Mouse (Mus musculus) stomach, embryonic 14.5 days (tissue): ENCODE data around the gene Fbrsl1. TPM values are rescaled to one million over a fixed set of nuclear protein-coding genes. Genes with fewer than 3 reads are reported as not detected.

Experiments used
- ATAC-seq: fragments of 200-750 bp; cut with Nextera tagmentation; 2 replicates; pipeline ENCODE4 v1.8.0; 2017; ENCODE audit warnings: low read depth, moderate TSS enrichment; ENCODE audit not compliant: insufficient number of reproducible peaks, insufficient read depth, low FRiP score
- H3K27ac ChIP-seq: fragments of 300-500 bp; sonication (generic); 2 replicates; pipeline ENCODE4 v1.5.1; 2014; ENCODE audit warnings: mild to moderate bottlenecking, low read length, moderate library complexity, mixed read lengths
- H3K27me3 ChIP-seq: fragments of 300-500 bp; sonication (generic); 2 replicates; pipeline ENCODE4 v1.6.1; 2014; ENCODE audit warnings: low read length, control low read depth, mixed read lengths; ENCODE audit not compliant: control insufficient read depth, insufficient read depth
- H3K36me3 ChIP-seq: fragments of 300-500 bp; sonication (generic); 2 replicates; pipeline ENCODE4 v1.6.1; 2014; ENCODE audit warnings: mild to moderate bottlenecking, control low read depth, low read length, moderate library complexity, mixed read lengths; ENCODE audit not compliant: control insufficient read depth, insufficient read depth
- H3K4me1 ChIP-seq: fragments of 300-500 bp; sonication (generic); 2 replicates; pipeline ENCODE4 v1.6.1; 2014; ENCODE audit warnings: low read length, control low read depth, mixed read lengths; ENCODE audit not compliant: control insufficient read depth, insufficient read depth
- H3K4me2 ChIP-seq: fragments of 300-500 bp; sonication (generic); replicated peaks from 2 replicates; pipeline ENCODE4 v1.6.1; 2014; ENCODE audit warnings: low read depth, low read length, control low read depth
- H3K4me3 ChIP-seq: fragments of 300-500 bp; sonication (generic); 2 replicates; pipeline ENCODE4 v1.5.1; 2014; ENCODE audit warnings: low read depth, low read length, control low read depth
- H3K9ac ChIP-seq: fragments of 300-500 bp; sonication (generic); replicated peaks from 2 replicates; pipeline ENCODE4 v1.6.1; 2014; ENCODE audit warnings: low read depth, mild to moderate bottlenecking, control low read depth, low read length, moderate library complexity, mixed read lengths
- H3K9me3 ChIP-seq: fragments of 300-500 bp; sonication (generic); 2 replicates; pipeline ENCODE4 v1.6.1; 2016; ENCODE audit warnings: low read depth, low read length, control low read depth; ENCODE audit not compliant: control insufficient read depth
- WGBS: fragments of 180-500 bp; shearing (Covaris S2); extraction: QIAGEN DNeasy Blood & Tissue Kit; methylation state at CpG from one replicate; pipeline ENCODE4 v1.1.7; 2014; 5-methylcytosine and 5-hydroxymethylcytosine counted together
- polyA plus RNA-seq: library from polyadenylated mRNA; unstranded; fragments of >200 nt; fragmentation: Nextera tagmentation; extraction: Ambion mirVana; gene quantifications from 2 replicates; pipeline ENCODE4 v1.2.1, GENCODE M21; 2014

Fbrsl1 gene
- polyA plus RNA-seq, 1 experiment from 2014 or later = 9.8 TPM

GRCm38 (mm10) chr5:110468296-110468695 lies 20.0 kb upstream of the Fbrsl1 start:
- Histone ChIP-seq H3K4me1 (no peaks in the 10 kb centered on the region), H3K9ac (no peak overlapping the region), H3K9me3 (no peaks in the 10 kb centered on the region), H3K4me3 (no peak overlapping the region), H3K36me3 (no peaks in the 10 kb centered on the region), H3K27me3 (no peaks in the 10 kb centered on the region), H3K27ac (no peak overlapping the region), H3K4me2 (no peak overlapping the region)
- 80% methylated on average over 4 of the region's 4 CpGs for WGBS
- no peak for ATAC-seq

DNA sequence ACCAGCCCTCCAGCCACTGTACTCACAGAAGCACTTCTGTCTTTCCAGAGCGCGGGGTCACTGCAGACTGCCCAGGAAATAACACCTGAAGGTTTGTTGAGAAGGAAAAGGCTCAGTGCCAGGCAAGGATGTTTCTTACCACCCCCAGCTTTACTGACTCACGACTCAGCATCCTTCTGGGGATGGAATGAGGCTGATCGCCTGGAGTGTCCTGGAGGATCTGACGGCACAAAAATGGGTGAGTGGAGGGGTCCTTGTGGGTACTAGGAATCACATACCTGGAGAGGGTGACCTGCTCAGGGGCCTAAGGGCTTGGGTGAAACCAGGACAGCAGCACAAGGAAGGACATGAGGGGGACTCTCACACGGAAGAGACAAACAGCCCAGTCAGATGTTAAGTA lies 19.4 kb upstream of the Fbrsl1 start:
- ATAC-seq = no peak
- H3K9ac ChIP-seq = no peak overlapping the region
- H3K9me3 ChIP-seq = no peaks in the 10 kb centered on the region
- 68% methylated on average over 6 of the region's 6 CpGs for WGBS
- no peak overlapping the region for H3K4me2 ChIP-seq
- no peak overlapping the region for H3K4me3 ChIP-seq
- no peak overlapping the region for H3K27ac ChIP-seq
- H3K36me3 ChIP-seq = no peaks in the 10 kb centered on the region
- H3K27me3 ChIP-seq = no peaks in the 10 kb centered on the region
- H3K4me1 ChIP-seq = no peaks in the 10 kb centered on the region

DNA sequence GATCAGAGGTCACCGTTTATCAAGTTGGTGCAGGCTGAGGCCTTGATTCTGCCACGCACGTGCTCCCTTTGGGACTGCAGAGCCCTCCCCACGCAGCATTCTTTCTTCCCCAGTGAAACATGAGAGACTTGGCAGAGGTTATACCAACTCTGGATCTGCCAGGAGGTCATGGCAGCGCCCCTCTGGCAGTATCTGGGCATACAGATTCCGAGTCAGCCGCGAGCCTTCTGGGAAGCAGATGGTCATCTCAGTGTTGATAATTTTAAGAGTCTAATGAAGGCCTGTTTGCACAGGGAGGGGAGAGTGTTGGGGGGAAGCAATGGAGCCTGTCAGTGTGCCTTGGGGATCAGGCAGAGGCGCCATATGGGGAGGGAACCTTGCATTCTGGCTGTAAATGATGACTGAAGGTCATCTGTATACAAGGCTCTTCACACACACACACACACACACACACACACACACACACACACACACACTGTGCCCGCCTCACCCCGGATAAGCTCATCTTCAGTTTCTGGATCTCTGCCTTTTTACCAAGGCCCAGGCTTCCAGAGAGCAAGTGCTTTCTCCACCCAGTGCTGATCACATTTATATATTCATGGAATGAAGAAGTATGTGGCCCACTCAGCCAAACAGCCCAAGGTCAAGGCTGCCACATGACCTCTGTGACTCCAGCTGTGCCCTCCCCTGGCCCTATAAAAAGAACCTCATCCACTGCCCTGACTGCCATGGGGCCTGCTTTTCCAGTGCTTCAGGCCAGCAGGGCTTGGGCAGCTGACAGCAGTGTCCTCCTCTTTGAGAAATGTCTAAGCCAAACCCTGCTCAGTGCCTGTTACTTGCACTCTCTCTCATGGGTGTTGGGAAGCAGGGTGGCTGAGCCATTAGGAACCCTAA lies 18.5 kb upstream of the Fbrsl1 start:
- no peaks in the 10 kb centered on the region for H3K27me3 ChIP-seq
- no peak overlapping the region for H3K9ac ChIP-seq
- 49% methylated on average over 11 of the region's 11 CpGs for WGBS
- ATAC-seq = no peak
- no peak overlapping the region for H3K27ac ChIP-seq
- no peaks in the 10 kb centered on the region for H3K9me3 ChIP-seq
- no peaks in the 10 kb centered on the region for H3K36me3 ChIP-seq
- no peak overlapping the region for H3K4me2 ChIP-seq
- H3K4me1 ChIP-seq = no peaks in the 10 kb centered on the region
- no peak overlapping the region for H3K4me3 ChIP-seq

DNA sequence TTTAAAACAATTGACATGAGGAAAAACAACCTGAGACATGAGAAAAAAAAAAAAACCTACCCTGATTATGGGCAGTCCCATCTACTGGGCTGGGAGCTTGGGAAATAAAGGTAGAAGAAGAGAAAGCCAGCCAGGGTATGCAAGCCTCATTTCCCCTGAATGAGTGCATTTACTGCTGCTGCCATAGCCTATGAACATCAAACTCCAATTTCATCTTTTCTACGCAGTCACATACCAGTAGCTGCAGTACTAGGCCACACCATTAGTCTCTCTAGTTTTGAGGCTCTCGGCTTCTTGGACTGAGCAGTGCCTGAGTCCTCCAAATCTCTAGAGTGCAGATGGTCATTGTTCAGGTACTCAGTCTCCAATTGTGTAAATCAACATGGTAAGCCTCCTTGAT lies 14.3 kb upstream of the Fbrsl1 start:
- ATAC-seq = no peak
- no peak overlapping the region for H3K4me3 ChIP-seq
- H3K4me1 ChIP-seq = no peaks in the 10 kb centered on the region
- H3K27me3 ChIP-seq = no peaks in the 10 kb centered on the region
- WGBS = 94% methylated on average over 2 of the region's 2 CpGs
- H3K9ac ChIP-seq = no peak overlapping the region
- no peak overlapping the region for H3K27ac ChIP-seq
- H3K9me3 ChIP-seq = no peaks in the 10 kb centered on the region
- H3K36me3 ChIP-seq = no peaks in the 10 kb centered on the region
- no peak overlapping the region for H3K4me2 ChIP-seq

GRCm38 (mm10) chr5:110458936-110459335 lies 10.6 kb upstream of the Fbrsl1 start:
- no peak overlapping the region for H3K4me3 ChIP-seq
- WGBS = 65% methylated on average over 3 of the region's 3 CpGs
- H3K9me3 ChIP-seq = no peaks in the 10 kb centered on the region
- no peak overlapping the region for H3K4me2 ChIP-seq
- ATAC-seq = no peak
- H3K4me1 ChIP-seq = no peaks in the 10 kb centered on the region
- no peaks in the 10 kb centered on the region for H3K27me3 ChIP-seq
- no peaks in the 10 kb centered on the region for H3K36me3 ChIP-seq
- H3K27ac ChIP-seq = no peak overlapping the region
- no peak overlapping the region for H3K9ac ChIP-seq

GRCm38 (mm10) chr5:110455272-110455671 lies 7.0 kb upstream of the Fbrsl1 start:
- no peak for ATAC-seq
- H3K4me2 ChIP-seq = no peak overlapping the region
- no peaks in the 10 kb centered on the region for H3K36me3 ChIP-seq
- no peaks in the 10 kb centered on the region for H3K27me3 ChIP-seq
- no peaks in the 10 kb centered on the region for H3K9me3 ChIP-seq
- no peak overlapping the region for H3K27ac ChIP-seq
- no peak overlapping the region for H3K9ac ChIP-seq
- no peaks in the 10 kb centered on the region for H3K4me1 ChIP-seq
- H3K4me3 ChIP-seq = no peak overlapping the region

DNA sequence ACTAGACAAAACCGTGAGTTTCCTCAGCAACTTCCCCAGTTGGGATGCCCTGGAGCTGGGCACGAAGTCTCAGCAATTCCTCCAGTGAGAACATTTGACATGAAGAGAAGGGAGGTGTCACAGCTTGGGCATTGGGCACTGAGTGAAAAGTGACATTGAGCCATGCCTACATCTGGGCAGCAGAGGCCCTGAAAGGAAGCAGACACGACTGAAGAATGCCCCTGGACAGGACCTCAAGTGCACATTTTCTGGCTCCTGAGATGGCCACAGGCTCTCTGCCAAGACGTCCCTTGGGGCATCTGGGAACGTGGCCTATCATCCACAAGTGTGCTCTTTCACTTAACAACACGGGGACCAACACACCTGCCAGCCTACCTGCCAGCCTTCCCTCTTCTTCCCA lies 991 bp upstream of the Fbrsl1 start:
- Histone ChIP-seq H3K4me3 (peak overlapping the region; percentile 90), H3K36me3 (no peaks in the 10 kb centered on the region), H3K27ac (no peak overlapping the region), H3K9ac (no peak overlapping the region), H3K27me3 (no peaks in the 10 kb centered on the region), H3K4me2 (peak overlapping the region; percentile 95), H3K9me3 (no peaks in the 10 kb centered on the region), H3K4me1 (peaks cover 17% of the 10 kb centered on the region)
- WGBS = 51% methylated on average over 6 of the region's 6 CpGs
- no peak for ATAC-seq

- peak overlapping the region; percentile 90 for H3K4me3 ChIP-seq
- H3K27ac ChIP-seq = no peak overlapping the region
- H3K36me3 ChIP-seq = no peaks in the 10 kb centered on the region
- no peaks in the 10 kb centered on the region for H3K9me3 ChIP-seq
- peak overlapping the region; percentile 95 for H3K4me2 ChIP-seq
- ATAC-seq = peak; percentile 0; the same call in 1 of the 2 replicates
- WGBS = under 1% methylated on average over 98 of the region's 98 CpGs
- H3K27me3 ChIP-seq = no peaks in the 10 kb centered on the region
- H3K9ac ChIP-seq = peak overlapping the region; percentile 72
- H3K4me1 ChIP-seq = peaks cover 17% of the 10 kb centered on the region
These were observed 425 bp downstream of the Fbrsl1 start for GRCm38 (mm10) chr5:110447720-110448435.
